Mouse (Mus musculus) heart, adult 18-20 months (tissue): Measurements from ENCODE around the gene Pappa. TPM values are rescaled to one million over a fixed set of nuclear protein-coding genes. Genes with fewer than 3 reads are reported as not detected.
A peak's percentile ranks its signal among the peaks of the same experiment; 100 is the strongest.

Experiments used
- DNase-seq, 2 experiments: peaks; one replicate each; pipeline ENCODE4 v3.0.0; 2021 to 2022; ENCODE audit warnings: mixed read lengths in 1 of 2
- total RNA-seq, 2 experiments: library from RNA; stranded (reverse); gene quantifications; 2 replicates each; pipeline ENCODE4 v1.2.3; 2021

Pappa gene
- total RNA-seq, 2 experiments from 2014 or later: 0.32 to 0.49 TPM

DNA sequence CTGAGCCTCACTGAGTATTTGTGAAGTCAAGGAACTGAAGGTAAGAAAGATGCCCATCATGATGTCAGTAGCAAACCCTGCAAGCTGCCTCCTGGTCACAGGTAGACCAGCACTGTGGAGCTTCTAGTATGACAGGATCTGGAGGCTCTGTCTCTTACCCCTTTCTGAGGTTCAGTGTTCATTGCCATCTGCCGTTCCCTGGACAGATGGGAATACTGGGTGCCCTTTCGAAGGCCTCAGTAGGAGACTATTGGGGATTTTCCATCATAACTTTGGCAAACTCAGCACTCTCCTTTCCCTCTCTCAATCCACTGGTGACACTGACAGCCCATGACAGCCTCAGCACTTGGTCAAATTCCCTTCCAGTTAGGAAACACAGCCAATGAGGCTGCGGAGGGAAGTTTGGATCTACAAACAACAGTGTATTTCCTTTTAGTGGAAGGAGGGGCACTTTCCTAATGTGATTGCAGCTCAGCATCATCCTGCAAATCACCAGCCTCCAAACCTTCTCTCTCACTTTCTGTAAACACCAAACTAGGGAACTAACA lies 42.4 kb downstream of the Pappa start:
- no peak for DNase-seq

DNA sequence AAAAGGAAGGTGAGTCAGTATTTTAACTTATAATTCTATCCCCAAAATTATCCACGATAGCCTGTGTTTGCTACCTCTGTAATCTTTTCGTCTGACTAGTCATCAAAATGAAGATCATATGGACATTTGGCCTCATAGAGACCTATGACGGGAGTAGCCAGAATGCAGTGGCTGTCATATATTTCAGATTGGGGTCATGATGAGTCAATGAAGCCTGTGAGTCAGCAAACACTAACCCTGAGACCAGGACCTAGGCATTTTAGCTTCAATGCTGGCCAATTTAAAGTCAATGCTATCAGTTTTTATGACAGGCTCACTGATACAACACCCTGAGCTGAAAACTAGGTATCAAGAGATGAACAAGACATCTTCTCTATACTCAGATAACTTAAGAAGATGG lies 50.5 kb downstream of the Pappa start:
- no peak for DNase-seq

DNA sequence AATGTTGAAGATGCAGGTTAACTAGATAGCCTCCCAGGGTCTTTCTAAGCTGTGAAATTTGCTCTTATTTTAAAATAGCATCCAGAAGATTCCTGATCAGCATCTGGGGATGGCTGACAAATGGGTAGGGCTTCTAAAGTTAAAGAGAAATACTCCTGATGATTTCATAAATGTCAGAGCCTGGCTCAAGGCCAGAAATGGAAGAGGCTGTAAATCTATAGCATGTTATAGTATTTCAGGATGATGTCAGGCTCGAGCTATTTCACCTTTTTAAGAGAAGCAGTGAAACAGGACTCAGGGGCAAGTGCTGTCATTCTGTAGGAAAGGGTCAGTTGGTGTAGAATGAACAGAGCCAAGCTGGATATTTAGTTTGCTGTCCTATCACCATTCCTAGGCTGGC lies 54.2 kb downstream of the Pappa start:
- DNase-seq: no peak

DNA sequence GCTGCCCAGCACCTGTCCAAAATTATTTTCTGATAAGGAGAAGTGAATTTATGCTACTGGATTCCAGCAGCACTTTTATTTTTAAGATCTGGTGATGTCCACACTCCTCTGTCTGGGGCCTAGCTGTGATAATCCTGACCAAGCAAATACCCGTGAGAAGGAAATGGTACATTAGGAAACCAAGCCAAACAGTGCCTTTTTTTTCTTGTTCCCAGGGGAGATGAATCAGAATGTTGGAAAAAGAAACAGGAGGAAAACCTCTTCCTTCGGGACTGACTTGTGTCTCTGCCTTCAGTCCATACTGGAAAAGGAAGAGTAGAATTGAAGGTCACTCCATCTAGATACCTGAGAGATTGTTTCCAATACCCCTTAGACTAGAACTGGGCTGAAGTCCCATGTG lies 63.3 kb downstream of the Pappa start:
- DNase-seq: peak in 1 of 2 experiments; percentile 7

DNA sequence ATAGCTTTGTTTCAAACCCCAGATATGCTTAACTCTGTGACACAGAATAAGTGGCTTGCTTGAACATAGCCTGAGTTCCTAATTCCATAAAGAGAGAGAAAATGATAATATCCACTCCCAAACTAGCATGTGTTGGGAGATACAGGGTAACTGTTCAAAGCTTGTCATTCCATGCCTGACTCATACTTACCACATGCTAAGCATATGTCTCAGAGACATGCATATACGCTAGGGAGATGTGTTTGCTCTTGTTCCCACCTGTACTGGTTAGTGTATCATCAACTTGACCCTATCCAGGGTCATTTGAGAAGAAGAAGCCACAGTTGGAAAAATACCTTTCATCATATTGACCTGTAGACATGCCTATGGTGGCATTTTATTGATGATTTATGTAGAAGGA lies 63.7 kb downstream of the Pappa start:
- DNase-seq: no peak

DNA sequence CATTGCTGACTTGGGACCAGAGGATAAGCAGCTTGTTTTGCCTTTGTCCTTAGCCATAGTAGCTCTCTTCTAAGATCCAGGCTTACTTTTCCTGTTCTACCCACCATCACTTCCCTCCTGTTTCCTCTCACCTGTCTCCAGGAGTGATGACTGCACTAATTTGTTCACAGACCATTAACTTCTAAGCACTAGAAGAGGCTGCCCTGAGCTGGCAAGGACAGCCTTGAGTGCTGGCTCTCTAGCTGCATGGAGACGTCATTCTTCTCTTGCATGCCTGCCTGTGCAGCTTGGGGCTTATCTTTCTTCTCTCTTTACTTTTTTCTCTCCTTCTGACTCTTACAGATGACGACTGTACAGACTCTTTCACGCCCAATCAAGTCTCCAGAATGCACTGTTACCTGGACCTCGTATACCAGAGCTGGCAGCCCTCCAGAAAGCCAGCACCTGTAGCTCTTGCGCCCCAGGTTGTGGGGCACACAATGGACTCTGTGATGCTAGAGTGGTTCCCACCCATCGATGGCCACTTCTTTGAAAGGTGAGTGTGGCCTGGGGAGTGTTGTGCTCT lies 65.0 kb downstream of the Pappa start:
- no peak for DNase-seq

DNA sequence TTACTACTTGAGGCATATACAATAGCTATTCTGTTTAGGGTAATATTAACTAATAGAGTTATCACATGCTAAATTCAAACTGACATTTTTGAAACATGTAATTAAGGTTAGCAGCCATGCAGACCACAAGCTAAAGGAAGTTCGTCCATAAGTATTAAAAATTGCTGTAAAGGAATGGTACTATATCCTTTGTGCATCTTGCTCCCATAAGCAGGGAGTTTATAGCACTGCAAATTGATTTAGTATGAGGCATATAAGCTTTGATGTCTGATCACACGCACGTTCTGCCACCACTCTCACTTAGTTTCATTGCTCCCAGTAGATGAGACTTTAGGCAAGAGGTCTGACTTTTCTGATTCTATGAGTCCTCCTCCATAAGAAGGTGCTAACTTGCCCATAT lies 68.8 kb downstream of the Pappa start:
- no peak for DNase-seq

DNA sequence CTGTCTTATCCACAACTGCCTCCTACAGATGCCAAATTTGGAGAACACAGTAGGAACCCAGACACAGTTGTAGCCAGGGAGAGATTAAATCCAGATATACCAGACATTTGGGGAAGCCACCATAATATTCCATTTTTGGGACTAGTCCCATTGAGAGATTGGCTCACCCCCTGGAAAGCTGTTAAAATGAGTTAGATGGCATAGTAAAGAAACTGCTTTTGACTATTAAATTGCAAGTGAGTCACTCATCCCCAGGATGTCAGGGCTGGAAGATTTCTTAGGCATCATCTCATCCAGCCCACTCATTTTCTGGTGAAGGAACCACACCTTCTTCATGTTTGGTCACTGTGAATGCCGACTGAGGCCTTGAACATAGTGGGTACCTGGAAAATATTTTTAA lies 72.0 kb downstream of the Pappa start:
- no peak for DNase-seq

DNA sequence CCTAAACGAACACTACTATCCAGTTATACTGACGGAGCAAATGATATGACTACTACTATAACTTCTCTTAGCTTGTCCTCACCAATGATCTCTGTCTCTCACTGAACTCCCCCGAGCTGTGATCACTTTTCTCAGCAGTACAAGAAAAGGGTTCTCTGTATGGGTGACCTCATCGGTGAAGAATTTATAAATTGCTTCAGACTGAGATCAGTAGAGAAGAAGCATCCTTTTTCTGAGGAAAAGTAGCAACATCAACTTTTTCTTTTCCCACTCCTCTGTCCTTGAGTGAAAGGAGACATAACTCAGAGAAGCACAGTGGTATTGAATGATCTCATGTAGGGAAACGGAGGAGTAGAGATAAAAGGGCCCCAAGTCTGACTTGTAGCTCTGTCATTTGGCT lies 79.7 kb downstream of the Pappa start:
- DNase-seq: no peak

DNA sequence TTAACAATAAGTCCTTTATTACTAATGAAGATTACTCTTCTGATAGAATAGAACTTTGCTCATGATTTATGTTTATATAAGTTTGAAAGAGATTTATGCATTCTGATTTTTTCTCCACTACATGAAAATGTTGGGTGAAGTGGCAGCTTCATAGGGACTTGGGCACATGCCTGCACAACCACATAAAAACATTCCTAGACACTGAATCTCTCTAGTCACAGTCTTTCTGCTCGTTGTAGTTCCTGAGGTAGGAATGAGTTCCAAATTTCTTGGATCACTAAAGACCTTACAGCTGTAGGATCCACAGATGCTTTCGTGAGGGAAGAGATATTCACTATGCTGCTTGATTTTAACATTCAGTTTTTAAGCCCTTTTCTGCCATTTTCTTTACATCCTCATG lies 81.5 kb downstream of the Pappa start:
- no peak for DNase-seq

DNA sequence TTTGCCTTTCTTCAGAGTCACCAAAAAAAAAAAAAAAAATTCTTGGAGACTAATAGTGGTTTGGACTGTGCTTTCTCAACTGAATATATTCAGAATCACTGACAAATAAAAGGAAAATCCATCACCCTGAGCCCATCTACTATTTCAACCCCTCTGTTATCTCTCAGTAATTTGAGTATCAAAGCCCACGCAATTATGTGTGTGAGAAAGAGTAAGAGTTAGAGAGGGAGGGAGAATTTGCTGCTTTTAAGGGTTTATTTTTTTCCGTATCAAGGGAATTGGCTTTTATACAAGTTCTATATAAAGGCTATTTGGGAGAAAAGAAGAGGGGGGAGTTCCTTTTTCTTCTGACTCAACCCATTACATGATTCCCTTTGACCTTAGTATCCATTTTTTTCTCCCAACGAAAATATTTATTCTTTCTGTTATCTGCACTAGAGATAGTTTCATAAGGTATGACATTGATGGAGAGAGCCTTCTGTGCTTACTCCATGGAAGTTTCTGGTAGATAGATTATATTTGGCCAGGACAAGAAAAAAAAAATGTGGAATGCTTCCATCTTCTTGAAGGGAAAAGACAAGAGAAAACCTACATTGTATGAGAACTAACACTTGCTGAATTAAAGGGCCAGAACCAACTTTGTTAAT lies 85.5 kb downstream of the Pappa start:
- DNase-seq: no peak

DNA sequence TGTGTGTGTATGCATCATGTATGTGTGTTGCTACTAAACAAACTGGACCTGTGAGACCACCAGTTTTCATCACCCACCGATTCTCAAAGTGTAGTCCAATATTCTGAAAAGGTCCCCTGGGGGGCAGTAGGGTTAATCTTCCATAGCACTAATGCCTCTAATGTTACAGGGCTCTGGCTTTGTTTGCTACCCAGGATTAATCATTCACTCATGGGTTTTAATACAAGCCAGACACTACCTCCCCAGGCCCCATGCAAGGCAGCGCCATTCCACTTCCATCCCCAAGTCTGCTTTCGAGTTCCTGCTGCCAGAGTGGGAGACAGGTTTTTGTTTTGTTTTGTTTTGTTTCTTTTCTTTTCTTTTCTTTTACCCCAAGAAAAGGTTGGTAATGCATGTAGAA lies 92.7 kb downstream of the Pappa start:
- DNase-seq: no peak

DNA sequence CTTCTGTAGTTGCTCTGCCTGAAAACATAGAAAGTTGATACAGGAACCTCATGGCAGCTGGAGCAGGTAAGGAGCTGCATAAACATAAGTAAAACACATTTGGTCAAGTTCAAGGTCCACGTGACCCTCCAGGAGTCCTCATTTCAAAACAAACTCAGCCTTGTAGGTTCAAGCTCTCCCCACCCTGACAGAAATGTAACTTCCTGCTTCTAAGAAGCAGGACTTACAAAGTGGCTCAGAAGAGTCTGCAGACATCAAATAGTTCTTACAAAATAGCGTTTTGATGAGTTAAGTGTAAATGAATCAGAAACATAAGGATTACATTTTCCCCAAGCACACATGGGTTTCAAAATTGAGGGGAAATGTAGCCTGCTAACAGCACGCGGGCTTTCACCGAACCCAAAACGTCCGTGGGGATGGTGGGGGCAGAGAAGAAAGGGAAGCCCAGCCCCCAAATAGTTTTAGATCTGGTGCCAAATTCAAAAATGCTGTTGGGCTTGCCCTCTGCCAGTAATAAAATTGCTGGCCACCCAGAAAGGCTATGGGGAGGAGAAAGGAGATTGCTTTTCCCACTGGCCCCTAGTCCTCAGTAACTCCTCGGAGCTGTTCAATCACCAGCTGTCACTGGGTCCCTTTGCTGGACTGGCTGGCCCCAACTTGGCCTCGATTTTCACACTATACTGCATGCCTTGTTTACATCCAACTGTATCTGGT lies 93.8 kb downstream of the Pappa start:
- no peak for DNase-seq

DNA sequence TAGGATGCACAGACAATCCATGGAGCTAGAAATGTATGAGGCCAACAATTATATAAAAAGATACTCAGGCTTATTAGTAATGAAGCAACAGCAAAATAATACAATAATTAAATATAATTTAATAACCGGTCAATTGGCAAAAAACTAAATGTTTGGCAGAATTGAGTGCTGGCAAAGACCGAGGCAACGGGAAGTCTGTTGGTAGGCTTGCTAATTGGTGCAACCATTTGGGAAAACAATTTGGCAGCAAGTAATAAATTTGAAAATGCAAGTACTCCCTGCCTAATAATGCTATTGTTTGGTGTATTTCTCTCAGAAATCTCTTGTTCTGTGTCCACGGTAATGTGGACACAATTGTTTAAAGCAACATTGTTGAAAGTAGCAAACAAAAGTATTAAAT lies 99.9 kb downstream of the Pappa start:
- DNase-seq: no peak

DNA sequence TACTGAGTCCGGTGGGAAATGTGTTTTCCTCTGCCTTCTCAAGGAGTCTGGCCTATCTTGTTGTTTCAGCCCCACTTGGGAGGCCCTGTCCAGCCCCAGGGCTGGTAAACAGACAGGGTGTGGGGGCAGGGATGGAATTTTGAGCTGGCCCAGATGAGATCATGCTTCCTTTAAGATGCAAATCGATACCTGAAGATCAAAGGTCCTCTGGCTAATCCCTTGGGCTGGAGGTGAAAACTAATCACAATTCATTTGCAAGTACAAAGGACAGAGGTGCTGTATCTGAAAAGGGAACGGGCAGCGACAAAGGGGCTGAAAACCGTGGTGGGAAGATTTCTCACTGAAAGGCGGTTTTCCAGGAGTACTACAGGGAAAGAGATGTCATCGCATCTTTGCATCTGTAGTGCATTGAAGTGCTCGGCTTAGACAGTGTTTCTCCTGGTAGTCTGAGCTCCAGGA lies 114.6 kb downstream of the Pappa start:
- DNase-seq: no peak

DNA sequence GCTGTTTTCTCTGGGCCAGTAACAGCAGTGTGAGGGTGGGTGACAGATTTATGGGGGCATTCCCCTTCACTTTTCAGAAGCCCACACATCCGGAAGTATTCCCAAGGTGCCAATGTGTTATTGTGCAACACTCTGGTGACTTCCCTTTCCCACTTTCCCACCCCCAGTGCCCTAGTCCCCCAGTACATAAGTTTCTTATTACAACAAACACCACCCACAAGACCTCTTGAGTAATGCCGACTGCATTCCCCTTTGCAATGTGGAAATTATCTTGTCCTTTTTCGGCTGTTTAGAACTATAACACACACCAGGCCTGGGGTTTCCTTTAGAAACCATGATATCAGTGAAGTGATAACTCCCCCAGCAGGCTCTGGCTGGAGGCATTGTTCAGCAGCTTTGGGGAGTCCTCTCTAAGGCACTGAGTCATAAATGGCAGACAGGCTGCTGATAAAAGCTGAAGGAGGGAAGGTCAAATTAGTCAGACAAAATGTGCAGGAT lies 118.5 kb downstream of the Pappa start:
- DNase-seq: peak; percentile 5 to 26

DNA sequence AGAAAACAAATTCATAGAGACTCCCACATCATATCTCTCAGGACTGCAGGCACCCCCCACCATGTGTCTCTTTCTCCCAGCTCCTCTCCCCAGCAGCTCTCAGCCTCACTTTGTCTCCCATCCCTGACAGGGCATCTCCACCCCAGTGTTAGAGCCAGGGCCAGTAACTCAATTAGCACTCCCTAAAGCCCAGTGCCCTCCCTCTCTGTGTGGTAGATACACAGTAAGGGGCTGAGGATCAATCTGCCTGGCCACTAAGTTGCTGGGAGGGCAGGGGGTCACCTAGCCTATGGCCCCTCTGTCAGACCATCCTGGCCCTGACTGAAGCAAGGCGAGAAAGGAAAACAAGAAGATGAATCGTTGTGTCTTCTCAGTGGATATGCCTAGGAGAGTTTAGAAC lies 119.3 kb downstream of the Pappa start:
- DNase-seq: no peak

DNA sequence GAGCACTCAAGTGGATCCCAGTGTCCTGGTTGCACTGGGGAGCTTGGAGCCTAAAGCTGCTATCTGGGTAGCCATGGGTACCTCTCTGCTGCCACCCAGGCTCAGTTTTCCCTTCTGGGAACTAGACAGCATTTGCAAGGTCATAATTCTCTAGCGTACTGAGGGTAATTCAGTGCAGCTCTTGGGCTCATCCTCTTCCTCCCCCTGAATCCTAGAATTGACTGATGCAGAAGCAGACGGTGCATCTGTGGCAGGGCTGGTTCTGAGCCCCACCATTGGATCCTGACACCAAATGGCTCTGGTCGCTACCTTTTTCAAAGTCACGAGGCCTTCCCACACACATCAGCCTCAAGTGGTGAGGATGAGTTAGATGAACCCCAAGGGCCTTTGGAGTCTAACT lies 121.0 kb downstream of the Pappa start:
- no peak for DNase-seq

DNA sequence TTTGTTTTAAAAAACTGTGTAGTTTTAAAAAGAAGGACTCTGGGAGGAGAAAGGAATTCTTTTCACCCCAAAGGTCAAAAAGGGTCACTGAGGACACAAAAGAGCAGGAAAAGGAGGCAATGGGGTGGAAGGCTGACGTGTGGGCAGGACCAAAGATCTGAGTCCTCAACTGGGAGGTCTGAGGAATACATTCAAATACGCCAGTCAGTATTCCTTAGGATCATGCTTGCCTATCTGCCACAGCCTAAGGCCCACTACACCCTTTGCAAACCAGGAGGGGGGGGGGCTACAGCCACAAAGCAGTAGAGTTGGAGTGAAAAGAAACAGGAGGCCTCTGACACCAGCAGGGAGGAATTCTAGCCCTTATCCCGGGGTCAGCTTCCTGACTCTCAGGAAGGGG lies 121.5 kb downstream of the Pappa start:
- no peak for DNase-seq

DNA sequence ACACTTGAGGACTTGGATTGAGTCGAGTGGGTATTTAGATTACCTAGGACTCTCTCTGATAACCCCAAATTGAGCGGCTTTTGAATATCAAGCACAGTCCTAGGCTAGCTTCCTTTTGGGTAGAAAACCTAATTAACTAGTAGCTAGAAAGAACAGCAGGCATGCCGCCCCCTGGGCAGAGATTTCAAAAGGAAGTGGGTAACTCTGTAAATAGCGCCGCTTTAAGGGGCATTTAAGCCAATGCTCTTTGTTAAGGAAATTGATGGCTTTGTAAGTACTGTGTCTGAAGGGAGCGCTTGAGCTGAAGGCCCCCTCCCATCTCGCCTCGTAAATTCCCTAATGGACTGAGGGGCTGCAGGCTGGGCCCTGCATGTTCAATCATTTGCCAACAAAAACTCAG lies 128.2 kb downstream of the Pappa start:
- DNase-seq: no peak

DNA sequence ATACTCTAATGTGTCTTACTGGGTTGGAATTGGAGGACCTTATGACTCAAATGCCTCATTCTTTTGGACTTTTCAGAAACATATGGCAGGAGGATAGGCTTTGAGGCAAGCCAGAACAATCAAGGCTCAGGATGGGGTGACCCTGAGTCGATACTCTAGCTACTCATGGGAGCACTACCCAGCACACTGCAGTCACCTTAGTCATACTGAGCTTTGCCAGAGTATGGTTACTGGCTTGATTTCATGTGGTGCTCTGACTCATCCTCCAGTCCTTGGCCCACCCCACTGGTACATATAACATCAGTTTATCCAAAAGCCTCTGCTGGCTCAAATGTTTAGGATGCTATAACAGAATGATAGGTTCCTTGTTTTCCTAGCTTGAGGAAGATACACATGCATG lies 130.1 kb downstream of the Pappa start:
- no peak for DNase-seq

DNA sequence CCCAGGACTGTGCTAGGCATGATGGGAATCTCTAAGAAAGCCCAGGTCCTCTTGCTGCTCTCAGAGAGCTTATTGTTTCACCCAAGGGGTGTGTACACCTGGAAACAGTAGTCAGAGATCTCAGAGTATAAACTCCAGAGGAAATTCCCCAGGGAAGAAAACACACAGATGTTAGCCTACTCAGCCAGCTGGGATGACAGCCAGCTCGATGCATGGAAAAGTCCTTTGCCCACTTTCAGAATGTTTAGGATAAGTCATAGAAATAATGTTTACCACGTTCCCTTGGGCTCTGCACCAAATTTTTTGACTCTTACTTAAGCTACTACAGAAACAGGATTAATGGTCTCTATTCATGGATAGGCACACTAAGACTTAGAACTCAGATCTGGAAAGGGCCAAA lies 143.1 kb downstream of the Pappa start:
- no peak for DNase-seq

DNA sequence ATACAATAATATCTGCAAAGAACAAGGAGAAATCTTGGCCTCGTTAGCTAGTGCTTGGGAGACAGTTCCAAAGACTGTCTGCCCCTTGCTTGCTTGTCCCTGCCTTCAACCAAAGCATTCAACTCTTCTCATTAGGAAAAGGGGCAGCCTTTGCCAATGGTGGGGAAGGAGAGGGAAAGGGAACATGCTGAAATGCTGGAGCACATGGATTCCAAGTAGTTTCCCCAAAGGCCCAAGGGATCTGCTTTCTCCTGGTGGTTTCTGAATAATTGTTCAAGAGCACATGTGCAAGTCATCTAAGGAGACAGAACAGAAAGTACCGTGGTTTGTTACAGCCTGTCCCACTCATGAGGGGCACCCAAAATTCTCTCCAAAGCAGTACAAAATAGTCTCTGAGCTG lies 146.0 kb downstream of the Pappa start:
- peak; percentile 9 to 56 for DNase-seq
